ENCODE assay signal across 7 mouse cellular contexts in the genomic region with DNA sequence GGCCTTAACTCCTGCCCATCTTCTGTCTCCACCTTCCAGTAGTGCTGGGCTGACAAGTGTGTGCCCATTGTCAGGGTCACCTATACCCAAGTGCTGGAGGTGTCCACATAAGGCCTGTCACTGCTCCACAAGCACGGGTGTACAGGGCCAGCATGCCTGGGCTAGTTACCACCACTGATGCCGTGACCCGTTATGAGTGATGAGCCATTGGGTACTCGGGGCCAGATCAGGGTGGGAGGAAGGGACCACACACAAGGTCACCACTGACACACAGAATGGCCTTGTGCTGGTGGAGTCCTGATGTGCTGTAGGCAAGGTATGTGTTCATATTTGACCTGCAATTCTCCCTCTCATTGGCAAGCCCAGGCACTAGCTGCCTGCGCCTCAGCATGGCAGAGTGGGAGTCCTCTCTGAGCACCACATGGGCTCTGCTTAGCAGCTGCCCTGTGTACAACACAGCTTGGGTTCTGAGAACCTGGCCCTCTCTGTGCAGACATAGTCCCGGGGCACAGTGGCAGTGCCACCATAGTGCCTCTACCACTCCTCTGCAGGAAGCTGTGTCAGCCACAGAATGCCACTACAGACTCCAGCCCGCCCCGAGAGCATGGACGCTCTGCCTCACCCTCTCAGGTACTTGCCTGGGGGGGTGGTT. TPM values are rescaled to one million over a fixed set of nuclear protein-coding genes. Genes with fewer than 3 reads are reported as not detected.
DNase-seq lines count a peak whose midpoint lies in the region; ATAC-seq lines count a peak whose summit lies in the region.

No protein-coding gene starts in this region.

- H3K9ac ChIP-seq in hindbrain, embryonic 12.5 days = no peak overlapping the region
- no peak overlapping the region for H3K9ac ChIP-seq in neural tube, embryonic 12.5 days
- no peak overlapping the region for H3K9ac ChIP-seq in neural tube, embryonic 15.5 days (replicated peaks)
- H3K9ac ChIP-seq in hindbrain, embryonic 16.5 days (ENCODE audit: low read depth, low read length) = no peak overlapping the region

- peak; percentile 20; the same call in 1 of the 2 replicates for ATAC-seq in hindbrain, embryonic 12.5 days (ENCODE audit: low FRiP score)
- ATAC-seq in neural tube, embryonic 12.5 days (ENCODE audit: low FRiP score, low read depth) = peak; percentile 25
- ATAC-seq in neural tube, embryonic 15.5 days (ENCODE audit: low FRiP score) = no peak
- ATAC-seq in hindbrain, embryonic 16.5 days = peak; percentile 34
- no peak for ATAC-seq in CD4-positive, CD25-positive, alpha-beta regulatory T cell, adult 4 months

- 0 out of 2 replicates have a peak overlapping the region, but pooled peaks have one; percentile 17 for H3K27ac ChIP-seq in hindbrain, embryonic 12.5 days
- no peak overlapping the region for H3K27ac ChIP-seq in hindbrain, embryonic 10.5 days
- no peak overlapping the region for H3K27ac ChIP-seq in neural tube, embryonic 12.5 days
- no peak overlapping the region for H3K27ac ChIP-seq in neural tube, embryonic 15.5 days (replicated peaks)
- H3K27ac ChIP-seq in hindbrain, embryonic 16.5 days (ENCODE audit: low read depth, low read length) = no peak overlapping the region

- 90% methylated on average over 9 of the region's 9 CpGs for WGBS in hindbrain, embryonic 12.5 days
- WGBS in hindbrain, embryonic 10.5 days = 90% methylated on average over 9 of the region's 9 CpGs
- 88% methylated on average over 9 of the region's 9 CpGs for WGBS in neural tube, embryonic 12.5 days
- WGBS in neural tube, embryonic 15.5 days = 95% methylated on average over 9 of the region's 9 CpGs
- 90% methylated on average over 6 of the region's 9 CpGs for WGBS in hindbrain, embryonic 16.5 days

- H3K27me3 ChIP-seq in hindbrain, embryonic 12.5 days = no peaks in the 10 kb centered on the region
- H3K27me3 ChIP-seq in hindbrain, embryonic 10.5 days (ENCODE audit: insufficient read depth, poor library complexity, severe bottlenecking) = no peaks in the 10 kb centered on the region
- no peaks in the 10 kb centered on the region for H3K27me3 ChIP-seq in neural tube, embryonic 12.5 days (replicated peaks)
- no peaks in the 10 kb centered on the region for H3K27me3 ChIP-seq in neural tube, embryonic 15.5 days (replicated peaks)
- H3K27me3 ChIP-seq in hindbrain, embryonic 16.5 days (replicated peaks; ENCODE audit: control insufficient read depth, insufficient read depth, low read length) = no peaks in the 10 kb centered on the region

- peaks cover 91% of the 10 kb centered on the region for H3K36me3 ChIP-seq in hindbrain, embryonic 12.5 days
- H3K36me3 ChIP-seq in hindbrain, embryonic 10.5 days = peaks cover 100% of the 10 kb centered on the region
- H3K36me3 ChIP-seq in neural tube, embryonic 12.5 days = peaks cover 85% of the 10 kb centered on the region
- peaks cover 90% of the 10 kb centered on the region for H3K36me3 ChIP-seq in neural tube, embryonic 15.5 days
- H3K36me3 ChIP-seq in hindbrain, embryonic 16.5 days (ENCODE audit: control insufficient read depth, insufficient read depth, low read length) = peaks cover 34% of the 10 kb centered on the region

- H3K4me2 ChIP-seq in hindbrain, embryonic 12.5 days (replicated peaks) = no peak overlapping the region
- no peak overlapping the region for H3K4me2 ChIP-seq in neural tube, embryonic 12.5 days (replicated peaks)
- no peak overlapping the region for H3K4me2 ChIP-seq in neural tube, embryonic 15.5 days
- H3K4me2 ChIP-seq in hindbrain, embryonic 16.5 days (ENCODE audit: low read length) = no peak overlapping the region

- no peak for DNase-seq in hindbrain, embryonic 10.5 days (ENCODE audit: low spot score)
- DNase-seq in lung, postnatal 14 days = no peak

- no peaks in the 10 kb centered on the region for H3K4me1 ChIP-seq in hindbrain, embryonic 12.5 days
- H3K4me1 ChIP-seq in hindbrain, embryonic 10.5 days (replicated peaks) = no peaks in the 10 kb centered on the region
- H3K4me1 ChIP-seq in neural tube, embryonic 12.5 days = no peaks in the 10 kb centered on the region
- H3K4me1 ChIP-seq in neural tube, embryonic 15.5 days = no peaks in the 10 kb centered on the region
- no peaks in the 10 kb centered on the region for H3K4me1 ChIP-seq in hindbrain, embryonic 16.5 days (ENCODE audit: control insufficient read depth, insufficient read depth, low read depth, low read length)

- no peak overlapping the region for H3K4me3 ChIP-seq in hindbrain, embryonic 12.5 days
- no peak overlapping the region for H3K4me3 ChIP-seq in hindbrain, embryonic 10.5 days
- H3K4me3 ChIP-seq in neural tube, embryonic 12.5 days = no peak overlapping the region
- no peak overlapping the region for H3K4me3 ChIP-seq in neural tube, embryonic 15.5 days (replicated peaks)
- H3K4me3 ChIP-seq in hindbrain, embryonic 16.5 days (ENCODE audit: low read length) = no peak overlapping the region

- no peaks in the 10 kb centered on the region for H3K9me3 ChIP-seq in hindbrain, embryonic 12.5 days (replicated peaks)
- H3K9me3 ChIP-seq in hindbrain, embryonic 10.5 days = no peaks in the 10 kb centered on the region
- no peaks in the 10 kb centered on the region for H3K9me3 ChIP-seq in neural tube, embryonic 12.5 days
- H3K9me3 ChIP-seq in neural tube, embryonic 15.5 days (replicated peaks) = no peaks in the 10 kb centered on the region
- no peaks in the 10 kb centered on the region for H3K9me3 ChIP-seq in hindbrain, embryonic 16.5 days (ENCODE audit: control insufficient read depth, low read length)

RNA-seq across cellular contexts. Expression of a gene that starts 9.4 kb away (rescaled TPM):
- 128 and 138 TPM in 2 replicates for polyA plus RNA-seq in hindbrain, embryonic 12.5 days (2016; fragmentation: Nextera tagmentation; extraction: Ambion mirVana)
- polyA plus RNA-seq in hindbrain, embryonic 10.5 days (2016; fragmentation: Nextera tagmentation; extraction: Ambion mirVana) = 158 and 159 TPM in 2 replicates
- 116 TPM in 2 replicates for polyA plus RNA-seq in neural tube, embryonic 12.5 days (2016; fragmentation: Nextera tagmentation; extraction: Ambion mirVana)
- polyA plus RNA-seq in neural tube, embryonic 15.5 days (2015; fragmentation: Nextera tagmentation; extraction: Ambion mirVana) = 137 and 142 TPM in 2 replicates
- 150 and 164 TPM in 2 replicates for polyA plus RNA-seq in hindbrain, embryonic 16.5 days (2015; fragmentation: Nextera tagmentation; extraction: Ambion mirVana)
- 10 to 100 TPM; 26.0 to 58.7 TPM for polyA plus RNA-seq in CD4-positive, CD25-positive, alpha-beta regulatory T cell, adult 4 months (2017; shearing (Covaris generic))

RNA-seq across cellular contexts. Expression of a gene that starts 23.9 kb away (rescaled TPM):
- 141 and 143 TPM in 2 replicates for polyA plus RNA-seq in hindbrain, embryonic 12.5 days (2016; fragmentation: Nextera tagmentation; extraction: Ambion mirVana)
- polyA plus RNA-seq in hindbrain, embryonic 10.5 days (2016; fragmentation: Nextera tagmentation; extraction: Ambion mirVana) = 84.4 and 117 TPM in 2 replicates
- 139 and 144 TPM in 2 replicates for polyA plus RNA-seq in neural tube, embryonic 12.5 days (2016; fragmentation: Nextera tagmentation; extraction: Ambion mirVana)
- polyA plus RNA-seq in neural tube, embryonic 15.5 days (2015; fragmentation: Nextera tagmentation; extraction: Ambion mirVana) = 170 and 175 TPM in 2 replicates
- 148 and 157 TPM in 2 replicates for polyA plus RNA-seq in hindbrain, embryonic 16.5 days (2015; fragmentation: Nextera tagmentation; extraction: Ambion mirVana)
- polyA plus RNA-seq in CD4-positive, CD25-positive, alpha-beta regulatory T cell, adult 4 months (2017; shearing (Covaris generic)) = 10 to 100 TPM in 1 of 2 experiments, 1 to 10 TPM in 1; 5.9 to 15.0 TPM

RNA-seq across cellular contexts. Expression of a gene that starts 31.2 kb away (rescaled TPM):
- 0.79 and 1.1 TPM in 2 replicates for polyA plus RNA-seq in hindbrain, embryonic 12.5 days (2016; fragmentation: Nextera tagmentation; extraction: Ambion mirVana)
- polyA plus RNA-seq in hindbrain, embryonic 10.5 days (2016; fragmentation: Nextera tagmentation; extraction: Ambion mirVana) = 1.1 and 1.6 TPM in 2 replicates
- 0.68 and 1.3 TPM in 2 replicates for polyA plus RNA-seq in neural tube, embryonic 12.5 days (2016; fragmentation: Nextera tagmentation; extraction: Ambion mirVana)
- polyA plus RNA-seq in neural tube, embryonic 15.5 days (2015; fragmentation: Nextera tagmentation; extraction: Ambion mirVana) = 1.5 and 2.6 TPM in 2 replicates
- 1.1 and 1.6 TPM in 2 replicates for polyA plus RNA-seq in hindbrain, embryonic 16.5 days (2015; fragmentation: Nextera tagmentation; extraction: Ambion mirVana)
- polyA plus RNA-seq in CD4-positive, CD25-positive, alpha-beta regulatory T cell, adult 4 months (2017; shearing (Covaris generic)) = under 1 TPM; 0.43 to 0.89 TPM

RNA-seq across cellular contexts. Expression of a gene that starts 45.5 kb away (rescaled TPM):
- polyA plus RNA-seq in hindbrain, embryonic 12.5 days (2016; fragmentation: Nextera tagmentation; extraction: Ambion mirVana) = 19.0 and 19.4 TPM in 2 replicates
- 20.5 and 22.4 TPM in 2 replicates for polyA plus RNA-seq in hindbrain, embryonic 10.5 days (2016; fragmentation: Nextera tagmentation; extraction: Ambion mirVana)
- polyA plus RNA-seq in neural tube, embryonic 12.5 days (2016; fragmentation: Nextera tagmentation; extraction: Ambion mirVana) = 17.8 and 19.5 TPM in 2 replicates
- polyA plus RNA-seq in neural tube, embryonic 15.5 days (2015; fragmentation: Nextera tagmentation; extraction: Ambion mirVana) = 14.7 and 19.2 TPM in 2 replicates
- 14.9 and 19.2 TPM in 2 replicates for polyA plus RNA-seq in hindbrain, embryonic 16.5 days (2015; fragmentation: Nextera tagmentation; extraction: Ambion mirVana)
- polyA plus RNA-seq in CD4-positive, CD25-positive, alpha-beta regulatory T cell, adult 4 months (2017; shearing (Covaris generic)) = 10 to 100 TPM; 41.4 to 50.4 TPM

RNA-seq across cellular contexts. Expression of a gene that starts 47.5 kb away (rescaled TPM):
- polyA plus RNA-seq in hindbrain, embryonic 12.5 days (2016; fragmentation: Nextera tagmentation; extraction: Ambion mirVana) = 0.15 and 0.17 TPM in 2 replicates
- not detected in 2 replicates for polyA plus RNA-seq in hindbrain, embryonic 10.5 days (2016; fragmentation: Nextera tagmentation; extraction: Ambion mirVana)
- 0.14 TPM in 1 of 2 replicates, not detected in the other for polyA plus RNA-seq in neural tube, embryonic 12.5 days (2016; fragmentation: Nextera tagmentation; extraction: Ambion mirVana)
- polyA plus RNA-seq in neural tube, embryonic 15.5 days (2015; fragmentation: Nextera tagmentation; extraction: Ambion mirVana) = 0.22 TPM in 2 replicates
- polyA plus RNA-seq in hindbrain, embryonic 16.5 days (2015; fragmentation: Nextera tagmentation; extraction: Ambion mirVana) = 0.11 and 0.48 TPM in 2 replicates
- polyA plus RNA-seq in CD4-positive, CD25-positive, alpha-beta regulatory T cell, adult 4 months (2017; shearing (Covaris generic)) = not detected

Comparison
In these comparisons a context has a peak if more than half of its experiments do, and no peak if none do; other contexts are left out.
1. ATAC-seq: peak in hindbrain, embryonic 12.5 days (single experiment), neural tube, embryonic 12.5 days (single experiment) and hindbrain, embryonic 16.5 days (single experiment); none in neural tube, embryonic 15.5 days (single experiment) and CD4-positive, CD25-positive, alpha-beta regulatory T cell, adult 4 months (single experiment).